Mouse (Mus musculus): ENCODE measurements around the gene Ccdc77. TPM values are rescaled to one million over a fixed set of nuclear protein-coding genes. Genes with fewer than 3 reads are reported as not detected.

The Ccdc77 gene
- polyA plus RNA-seq, 1 experiment from 2014 or later, result 12.4 TPM

DNA sequence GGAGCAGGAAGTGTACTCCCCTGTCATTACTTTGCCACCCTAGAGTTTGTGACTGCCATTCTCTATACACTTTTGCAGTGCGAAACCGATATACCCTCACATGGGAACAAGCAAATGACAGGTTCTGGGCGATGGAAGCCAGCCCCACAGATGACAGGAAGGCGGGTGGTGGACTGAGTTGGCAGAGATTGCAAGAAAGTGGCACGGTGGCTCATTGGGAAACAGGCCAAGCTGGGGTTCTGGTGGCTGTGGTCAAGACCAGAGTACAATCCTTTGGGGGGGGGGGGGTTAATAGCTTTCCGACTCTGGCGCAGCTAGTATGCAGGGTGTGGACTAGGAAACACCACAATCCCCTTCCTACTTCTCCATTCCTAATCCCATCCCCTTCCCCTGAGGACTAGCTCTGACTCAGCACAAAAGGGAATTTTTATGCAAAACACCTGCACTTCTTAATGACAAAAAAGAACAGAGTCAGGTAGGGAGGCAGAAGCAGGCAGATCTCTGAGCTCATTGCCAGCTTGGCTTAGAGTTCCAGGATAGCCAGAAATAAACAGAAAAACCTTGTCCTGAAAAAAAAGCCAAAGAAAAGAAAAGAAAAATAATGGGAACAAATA, 72.7 kb downstream of the Ccdc77 start:
- no peak for ATAC-seq
- TF ChIP-seq CTCF (IDR thresholded peaks at IDR 0.05), result no peak
- ChIA-PET POLR2A (interaction anchor here (0.5 kb wide), 1 partner anchor 21 kb away, joined by 4 read pairs; no protein-coding TSS in a partner anchor), CTCF (no interaction called here)
- in situ Hi-C loops (cut with MboI; ENCODE audit: low pct_unique_long_range_greater_than_20kb), result no loop called here
- no peak for DNase-seq (ENCODE audit: low read depth, low spot score)
- H3K27me3 ChIP-seq, result peaks cover 8% of the 10 kb centered on the region

DNA sequence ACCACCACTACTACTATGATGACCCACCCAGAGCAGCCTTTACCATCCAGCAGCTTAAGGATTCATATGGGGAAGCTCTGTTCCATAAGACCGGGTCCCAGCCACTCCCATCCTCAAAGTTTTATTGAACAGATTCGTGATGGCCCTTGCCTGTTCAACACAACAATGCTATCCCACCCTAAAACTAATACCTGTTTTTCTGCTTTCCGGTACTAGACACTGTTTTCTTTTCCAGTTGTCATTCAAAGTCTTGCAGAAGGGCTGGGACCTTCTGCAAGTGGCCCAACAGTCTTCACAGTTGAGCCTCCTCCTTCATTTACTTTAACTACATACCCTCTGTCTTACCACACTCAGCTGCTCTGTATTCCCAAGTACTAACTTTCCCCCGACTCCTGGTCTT, 74.7 kb downstream of the Ccdc77 start:
- H3K27me3 ChIP-seq, result peaks cover 7% of the 10 kb centered on the region
- ChIA-PET CTCF (no interaction called here), POLR2A (no interaction called here)
- no peak for TF ChIP-seq CTCF (IDR thresholded peaks at IDR 0.05)
- in situ Hi-C loops (cut with MboI; ENCODE audit: low pct_unique_long_range_greater_than_20kb), result no loop called here
- ATAC-seq (no peak), DNase-seq (ENCODE audit: low read depth, low spot score) (no peak)

DNA sequence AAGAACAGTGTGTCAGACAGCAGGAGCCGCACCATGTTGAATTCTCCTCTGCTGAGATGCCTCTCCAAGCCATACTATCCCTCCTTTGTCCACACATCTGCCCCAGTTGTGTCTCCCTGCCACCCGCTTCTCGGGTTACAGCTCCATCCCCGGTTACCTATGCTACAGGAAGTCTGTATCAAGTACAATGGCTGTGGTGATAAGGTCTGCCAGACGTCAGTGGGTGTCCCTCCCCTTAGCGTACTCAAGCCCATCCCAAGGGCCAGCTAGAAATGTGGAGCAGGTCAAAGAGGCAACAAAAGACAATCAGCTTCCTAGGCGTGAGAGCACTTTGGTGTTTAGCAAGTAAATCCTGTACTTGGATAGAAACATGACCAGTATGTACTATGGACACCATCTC, 75.6 kb downstream of the Ccdc77 start:
- in situ Hi-C loops (cut with MboI; ENCODE audit: low pct_unique_long_range_greater_than_20kb), result no loop called here
- no peak for ATAC-seq
- CTCF ChIA-PET, result no interaction called here

DNA sequence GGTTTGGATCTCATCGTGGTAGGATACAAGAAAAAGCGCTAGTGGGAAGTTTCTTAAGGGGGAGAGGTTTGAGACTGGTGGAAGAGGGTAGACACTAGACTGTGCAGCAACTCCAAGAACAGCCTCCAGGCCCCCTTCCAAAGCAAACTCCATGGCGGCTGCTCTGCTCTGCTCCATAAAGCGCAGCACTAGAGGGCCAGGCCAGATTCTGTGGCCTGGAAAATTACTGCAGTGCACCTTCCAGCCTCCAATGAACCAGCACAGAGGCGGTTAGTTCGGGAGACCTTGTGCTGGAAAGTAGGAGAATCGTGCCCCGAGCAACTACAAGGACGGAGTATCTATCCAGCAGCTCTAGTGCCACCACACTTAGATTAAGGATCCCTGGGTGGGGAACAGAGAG, 76.9 kb downstream of the Ccdc77 start:
- ATAC-seq, result no peak
- ChIA-PET POLR2A (no interaction called here), CTCF (no interaction called here)
- no peak for DNase-seq (ENCODE audit: low read depth, low spot score)
- in situ Hi-C loops (cut with MboI; ENCODE audit: low pct_unique_long_range_greater_than_20kb), result no loop called here
- H3K27me3 ChIP-seq, result no peaks in the 10 kb centered on the region
- TF ChIP-seq CTCF (IDR thresholded peaks at IDR 0.05), result no peak

More for the DNA sequence above, 75.6 kb downstream of the Ccdc77 start:
- no peak for DNase-seq (ENCODE audit: low read depth, low spot score)
- peaks cover 1% of the 10 kb centered on the region for H3K27me3 ChIP-seq
- no peak for TF ChIP-seq CTCF (IDR thresholded peaks at IDR 0.05)
- POLR2A ChIA-PET, result no interaction called here

DNA sequence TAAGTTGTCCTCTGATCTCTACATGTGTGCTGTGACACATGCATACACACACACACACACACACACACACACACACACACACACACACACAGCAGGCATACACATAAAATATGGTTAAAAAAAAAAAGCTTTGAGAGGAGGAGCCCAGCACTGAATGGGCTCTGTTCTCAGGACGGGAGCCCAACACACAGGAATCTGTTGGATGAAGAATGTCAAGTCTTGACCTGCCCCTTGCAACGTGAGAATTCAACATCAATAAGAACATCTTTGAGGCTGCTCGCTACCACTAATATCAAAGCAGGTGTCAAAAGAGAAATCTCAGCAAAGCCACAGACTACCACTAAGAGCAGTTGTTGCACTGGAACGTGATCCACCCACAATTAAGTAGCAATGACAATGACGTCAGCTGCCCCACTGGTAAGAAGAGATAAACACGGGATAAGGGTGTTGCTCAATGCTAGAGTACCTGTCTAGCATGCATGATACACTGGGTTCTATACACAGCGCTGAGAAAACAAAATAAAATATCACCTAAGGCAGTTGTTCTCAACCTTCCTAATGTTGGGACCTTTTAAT, 87.2 kb downstream of the Ccdc77 start:
- ChIA-PET POLR2A (no interaction called here), CTCF (interaction anchor here (0.7 kb wide), 1 partner anchor 81 kb away, joined by 3 read pairs; no protein-coding TSS in a partner anchor)
- in situ Hi-C loops (cut with MboI; ENCODE audit: low pct_unique_long_range_greater_than_20kb), result no loop called here
- DNase-seq (ENCODE audit: low read depth, low spot score) (no peak), ATAC-seq (no peak)
- no peak for TF ChIP-seq CTCF (IDR thresholded peaks at IDR 0.05)
- H3K27me3 ChIP-seq, result no peaks in the 10 kb centered on the region

DNA sequence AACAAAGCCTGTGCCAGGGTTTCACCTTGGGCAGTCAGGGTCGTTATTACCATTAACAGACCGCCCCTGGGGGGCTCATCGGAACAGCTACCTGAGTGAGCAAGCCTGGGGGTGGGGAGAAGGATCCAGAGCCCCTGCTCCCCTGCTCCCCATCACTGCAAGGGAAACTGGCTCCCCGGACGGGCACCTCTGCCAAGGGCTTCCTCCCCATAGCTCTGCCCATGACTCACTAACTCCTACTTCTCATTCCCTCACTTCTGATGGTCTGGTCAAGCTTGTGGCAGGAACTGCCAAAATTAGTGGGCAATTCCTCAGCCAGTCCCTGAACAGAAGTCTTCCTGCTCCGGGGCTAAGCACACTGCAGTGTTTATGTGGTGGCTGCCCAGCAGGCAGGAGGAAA, 88.9 kb downstream of the Ccdc77 start:
- ChIA-PET POLR2A (interaction anchor here (1.7 kb wide), 1 partner anchor 19 kb away, joined by 4 read pairs; the partner anchor contains the start of genes B4galnt3 and D330020A13Rik), CTCF (no interaction called here)
- no peak for TF ChIP-seq CTCF (IDR thresholded peaks at IDR 0.05)
- no peaks in the 10 kb centered on the region for H3K27me3 ChIP-seq
- no peak for DNase-seq (ENCODE audit: low read depth, low spot score)
- in situ Hi-C loops (cut with MboI; ENCODE audit: low pct_unique_long_range_greater_than_20kb), result no loop called here
- ATAC-seq, result peak; percentile 35

DNA sequence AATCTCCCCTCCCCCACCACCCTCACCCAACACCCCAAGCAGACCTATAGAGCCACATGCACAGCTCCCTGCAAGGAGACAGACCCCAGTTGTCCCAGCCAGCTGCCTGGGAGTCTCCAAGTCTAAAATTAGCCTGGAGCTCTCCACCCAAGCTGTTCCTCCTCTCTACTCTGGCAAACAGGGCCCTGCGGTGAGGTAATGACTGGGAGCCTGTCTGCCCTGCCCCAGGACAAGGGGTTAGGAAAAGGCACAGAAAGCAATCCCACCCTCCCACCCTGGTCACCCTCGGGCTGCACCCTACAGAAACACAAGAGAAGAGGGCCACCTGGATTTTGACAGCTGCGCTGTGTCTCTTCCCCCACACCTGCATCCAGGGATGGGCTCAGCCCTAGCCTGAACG, 89.3 kb downstream of the Ccdc77 start:
- CTCF ChIA-PET, result no interaction called here
- in situ Hi-C loops (cut with MboI; ENCODE audit: low pct_unique_long_range_greater_than_20kb), result no loop called here
- DNase-seq (ENCODE audit: low read depth, low spot score), result no peak

More for the DNA sequence above, 89.3 kb downstream of the Ccdc77 start:
- ATAC-seq, result no peak
- POLR2A ChIA-PET, result interaction anchor here (1.7 kb wide), 1 partner anchor 19 kb away, joined by 4 read pairs; the partner anchor contains the start of genes B4galnt3 and D330020A13Rik
- H3K27me3 ChIP-seq, result no peaks in the 10 kb centered on the region
- TF ChIP-seq CTCF (IDR thresholded peaks at IDR 0.05), result no peak

Other genes starting within 250 kb of the Ccdc77 start
- gene D330020A13Rik, start 70.0 kb downstream of the Ccdc77 start, polyA plus RNA-seq (2021), result 1.1 TPM
- gene B4galnt3, start 69.8 kb downstream of the Ccdc77 start, polyA plus RNA-seq (2021), result 5.3 TPM
- gene Kdm5a, start 250 bp downstream of the Ccdc77 start, polyA plus RNA-seq (2021), result 41.4 TPM
- 16.3 TPM for gene Il17ra, start 98.9 kb upstream of the Ccdc77 start, polyA plus RNA-seq (2021)
- 0.51 TPM for gene Tmem121b, start 129.4 kb upstream of the Ccdc77 start, polyA plus RNA-seq (2021)
- gene Hdhd5, start 166.9 kb upstream of the Ccdc77 start, polyA plus RNA-seq (2021), result 26.6 TPM